Mouse (Mus musculus) olfactory bulb, adult 2 months (tissue): ENCODE measurements around the gene Elavl3.

Source experiments
- CTCF ChIP-seq: fragments of 200-500 bp; IDR thresholded peaks from 2 replicates; pipeline ENCODE4 v1.5.1; 2012; ENCODE audit warnings: low read depth, mild to moderate bottlenecking, low read length, moderate library complexity; ENCODE audit not compliant: insufficient read depth
- POLR2A ChIP-seq: fragments of 200-500 bp; IDR thresholded peaks from 2 replicates; pipeline ENCODE4 v1.6.1; 2012; ENCODE audit warnings: mild to moderate bottlenecking, low read depth, low read length, moderate library complexity; ENCODE audit not compliant: insufficient read depth

GRCm38 (mm10) chr9:22000296-22000695 lies 51.5 kb downstream of the Elavl3 start:
- TF ChIP-seq POLR2A, result no peak
- TF ChIP-seq CTCF, result no peak
